Mouse (Mus musculus) left cerebral cortex, adult 2 months (tissue): ENCODE measurements around the gene Ugp2. TPM values are rescaled to one million over a fixed set of nuclear protein-coding genes. Genes with fewer than 3 reads are reported as not detected.

Experiments
- DNase-seq, 2 experiments: peaks; one replicate each; pipeline ENCODE4 v3.0.0; 2021 to 2022; ENCODE audit warnings: low spot score in 2 of 2, mixed read lengths in 1 of 2; ENCODE audit errors: extremely low spot score in 1 of 2
- H3K27ac ChIP-seq: fragments of 200-600 bp; 2 replicates; pipeline ENCODE4 v1.8.1; 2022
- H3K4me3 ChIP-seq: fragments of 200-600 bp; 2 replicates; pipeline ENCODE4 v1.8.1; 2022
- CTCF ChIP-seq: fragments of 200-600 bp; IDR thresholded peaks from 2 replicates; pipeline ENCODE4 v1.8.1; 2022; ENCODE audit warnings: antibody characterized with exemption, mild to moderate bottlenecking, moderate library complexity
- intact Hi-C: fragments of 180-260 bp; cut with DNase I; formaldehyde crosslinking; loops from one replicate; pipeline ENCODE4 v1.15.1; 2025
- microRNA-seq, 2 experiments: library from miRNA; unstranded; fragments of <30 nt; microRNA quantifications; one replicate each; pipeline ENCODE4 v1.2.0; 2021
- total RNA-seq, 2 experiments: library from RNA; stranded (reverse); gene quantifications; 2 replicates each; pipeline ENCODE4 v1.2.3; 2021

Ugp2 gene
- total RNA-seq, 2 experiments from 2014 or later, result 69.0 to 76.3 TPM

DNA sequence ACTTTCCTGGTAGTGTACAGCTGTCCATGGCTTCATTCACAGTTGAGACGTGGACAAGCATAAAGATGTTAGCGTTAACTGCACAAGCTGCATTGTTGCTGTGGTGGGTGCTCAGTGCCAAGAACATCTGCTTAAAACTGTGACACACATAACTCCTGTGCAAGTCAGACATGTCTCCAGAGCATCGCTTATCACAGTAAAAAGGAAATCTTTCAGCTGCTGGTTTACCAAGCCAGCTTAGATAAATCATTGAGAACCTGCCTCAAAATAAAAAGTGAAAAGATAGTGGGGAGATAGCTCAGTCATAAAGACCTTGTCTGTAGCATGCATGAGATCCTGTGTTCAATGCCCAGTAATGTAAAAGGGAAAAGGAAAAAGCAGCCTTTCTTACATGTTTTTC, 84.6 kb downstream of the Ugp2 start:
- no peak for TF ChIP-seq CTCF
- Histone ChIP-seq H3K4me3 (no peak overlapping the region), H3K27ac (no peak overlapping the region)
- intact Hi-C loops, result no loop called here
- no peak for DNase-seq

DNA sequence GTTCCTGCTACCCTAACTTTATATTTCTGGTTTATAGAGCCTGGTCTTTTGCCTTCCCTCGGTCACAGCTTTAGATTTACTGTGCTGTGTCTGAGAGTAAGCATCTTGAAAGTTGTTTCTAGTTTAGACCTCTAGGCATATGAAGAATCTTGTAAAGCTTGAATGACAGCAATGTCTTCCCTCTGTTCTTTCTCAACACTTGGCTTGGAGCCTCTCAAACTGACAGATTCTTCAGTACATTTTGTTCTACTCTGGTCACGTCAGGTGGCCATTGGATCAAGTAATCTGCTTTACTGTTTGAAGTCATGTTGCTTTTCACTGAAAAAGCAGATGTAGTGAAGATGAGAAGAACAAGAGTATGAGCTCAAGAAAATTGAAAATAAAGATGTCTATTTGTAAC, 94.8 kb downstream of the Ugp2 start:
- intact Hi-C loops, result no loop called here
- DNase-seq, result no peak
- H3K27ac ChIP-seq, result no peak overlapping the region
- no peak overlapping the region for H3K4me3 ChIP-seq
- TF ChIP-seq CTCF, result no peak

Small RNA genes lying within 50 kb of the gene (microRNA-seq; reads per million reads assigned to microRNA genes)
- gene Mir1933, result 0 reads per million in 2 experiments

Other genes with a start within 250 kb of the Ugp2 start
- gene Vps54, start 131.9 kb downstream of the Ugp2 start, total RNA-seq, result 10 to 100 TPM; 30.7 to 32.1 TPM
- 10 to 100 TPM; 14.8 to 15.3 TPM for gene Wdpcp, start 201.0 kb upstream of the Ugp2 start, total RNA-seq
- 100 to 1,000 TPM; 780 to 844 TPM for gene Mdh1, start 201.2 kb upstream of the Ugp2 start, total RNA-seq